Mouse (Mus musculus): ENCODE data around the gene Rnf220. TPM values are rescaled to one million over a fixed set of nuclear protein-coding genes. Genes with fewer than 3 reads are reported as not detected.
A peak's percentile ranks its signal among the peaks of the same experiment; 100 is the strongest.

Gene Rnf220
- polyA plus RNA-seq, 1 experiment from 2014 or later: 60.0 TPM

DNA sequence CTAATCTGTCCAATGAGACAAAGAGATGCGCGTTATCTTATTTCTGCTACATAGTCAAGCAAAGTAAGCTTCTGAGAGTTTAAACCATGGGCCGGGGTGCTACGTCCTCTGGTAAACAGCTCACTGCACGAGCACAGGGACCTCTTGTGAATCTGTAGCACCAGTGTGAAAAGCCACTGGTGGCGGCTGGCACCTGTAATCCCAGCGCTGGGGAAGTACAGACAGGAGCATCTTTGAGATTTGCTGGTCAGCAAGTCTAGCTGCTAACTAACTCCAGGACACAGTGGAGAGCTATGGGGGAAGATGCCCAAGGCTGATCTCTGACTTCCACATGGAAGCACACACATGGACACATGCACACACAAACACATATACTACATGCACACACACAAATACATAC is 28.9 kb downstream of the Rnf220 start:
- no peak overlapping the region for H3K4me2 ChIP-seq (replicated peaks)
- WGBS: 82% methylated on average over 7 of the region's 7 CpGs
- no peaks in the 10 kb centered on the region for H3K27me3 ChIP-seq (replicated peaks)
- no peak for ATAC-seq
- no peak overlapping the region for H3K9ac ChIP-seq
- no peak overlapping the region for H3K4me3 ChIP-seq (replicated peaks)
- H3K36me3 ChIP-seq: no peaks in the 10 kb centered on the region
- H3K9me3 ChIP-seq: no peaks in the 10 kb centered on the region
- H3K4me1 ChIP-seq (replicated peaks): no peaks in the 10 kb centered on the region
- H3K27ac ChIP-seq: no peak overlapping the region

GRCm38 (mm10) chr4:117449151-117449550 is 47.7 kb downstream of the Rnf220 start:
- Histone ChIP-seq H3K27ac (no peak overlapping the region), H3K4me1 (replicated peaks) (no peaks in the 10 kb centered on the region), H3K4me2 (replicated peaks) (no peak overlapping the region), H3K36me3 (no peaks in the 10 kb centered on the region), H3K9ac (no peak overlapping the region), H3K9me3 (no peaks in the 10 kb centered on the region), H3K4me3 (replicated peaks) (no peak overlapping the region), H3K27me3 (replicated peaks) (no peaks in the 10 kb centered on the region)
- 96% methylated on average over 1 of the region's 1 CpGs for WGBS
- ATAC-seq: no peak

DNA sequence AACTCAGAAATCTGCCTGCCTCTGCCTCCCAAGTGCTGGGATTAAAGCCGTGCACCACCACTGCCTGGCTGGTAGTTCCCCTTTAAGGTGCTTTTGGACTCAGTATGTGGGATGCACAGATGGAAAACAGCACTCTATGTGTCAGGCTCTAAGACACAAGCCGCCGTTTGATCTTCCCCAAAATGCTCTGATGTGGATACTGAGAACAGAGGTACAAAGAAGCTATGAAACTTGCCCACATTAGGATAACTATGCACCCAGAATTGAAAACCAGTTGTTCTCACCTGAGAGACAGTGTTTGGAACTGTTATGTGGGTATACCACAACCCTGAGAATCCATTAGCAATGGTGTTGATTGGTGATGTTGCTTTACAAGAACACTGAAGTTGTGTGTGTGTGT is 48.9 kb downstream of the Rnf220 start:
- WGBS: 90% methylated on average over 3 of the region's 3 CpGs
- H3K36me3 ChIP-seq: no peaks in the 10 kb centered on the region
- H3K4me1 ChIP-seq (replicated peaks): no peaks in the 10 kb centered on the region
- H3K4me3 ChIP-seq (replicated peaks): no peak overlapping the region
- H3K27me3 ChIP-seq (replicated peaks): no peaks in the 10 kb centered on the region
- H3K9me3 ChIP-seq: no peaks in the 10 kb centered on the region
- no peak overlapping the region for H3K9ac ChIP-seq
- no peak overlapping the region for H3K27ac ChIP-seq
- no peak for ATAC-seq
- H3K4me2 ChIP-seq (replicated peaks): no peak overlapping the region

DNA sequence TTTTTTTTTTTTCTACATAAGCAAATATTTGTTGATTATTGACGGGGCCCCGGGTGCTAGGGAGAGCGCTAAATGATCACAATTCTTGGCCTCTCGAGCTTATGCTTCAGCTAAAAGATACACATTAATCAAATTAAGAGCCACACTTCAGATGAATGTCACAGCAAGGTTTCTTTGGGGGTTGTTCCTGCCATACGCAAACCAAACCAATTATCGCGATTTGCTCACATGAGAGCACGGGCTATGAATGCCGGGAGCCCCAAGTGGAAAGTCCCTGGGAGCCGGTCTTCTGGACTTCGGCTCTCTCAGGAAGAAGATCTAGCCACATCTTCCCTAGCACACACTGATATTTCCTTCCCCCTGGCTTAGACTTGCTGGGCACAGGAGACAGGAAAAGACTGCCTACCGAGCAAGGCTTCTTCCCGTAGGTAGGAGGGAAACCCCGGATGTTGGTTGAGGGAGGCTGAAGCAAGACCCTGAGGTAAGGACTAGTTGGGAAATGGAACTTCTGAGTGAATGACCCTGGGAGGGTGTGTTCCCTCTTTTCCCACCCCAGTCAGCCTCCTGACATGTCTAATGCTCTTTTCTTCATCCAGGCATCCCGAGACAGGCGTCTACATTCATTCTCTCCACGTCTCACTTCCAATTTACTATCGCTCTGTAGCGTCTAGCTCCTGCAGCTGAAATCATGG is 51.2 kb downstream of the Rnf220 start:
- no peak for ATAC-seq
- no peaks in the 10 kb centered on the region for H3K9me3 ChIP-seq
- whole genome bisulfite sequencing: 81% methylated on average over 19 of the region's 19 CpGs

GRCm38 (mm10) chr4:117438919-117439318 is 57.9 kb downstream of the Rnf220 start:
- Histone ChIP-seq H3K9ac (no peak overlapping the region), H3K4me1 (replicated peaks) (0 out of 2 replicates have a peak, but pooled peaks cover 4% of the 10 kb centered on the region), H3K4me2 (replicated peaks) (no peak overlapping the region), H3K36me3 (no peaks in the 10 kb centered on the region), H3K4me3 (replicated peaks) (no peak overlapping the region), H3K9me3 (no peaks in the 10 kb centered on the region), H3K27me3 (replicated peaks) (no peaks in the 10 kb centered on the region; the same call in 1 of the 2 replicates), H3K27ac (no peak overlapping the region)
- 74% methylated on average over 3 of the region's 3 CpGs for WGBS
- ATAC-seq: no peak

More for the DNA sequence above, 51.2 kb downstream of the Rnf220 start:
- Histone ChIP-seq H3K4me2 (replicated peaks) (no peak overlapping the region), H3K9ac (no peak overlapping the region), H3K27me3 (replicated peaks) (no peaks in the 10 kb centered on the region), H3K36me3 (no peaks in the 10 kb centered on the region), H3K27ac (no peak overlapping the region), H3K4me3 (replicated peaks) (no peak overlapping the region), H3K4me1 (replicated peaks) (no peaks in the 10 kb centered on the region)

- Histone ChIP-seq H3K9me3 (no peaks in the 10 kb centered on the region), H3K9ac (no peak overlapping the region), H3K27ac (no peak overlapping the region), H3K36me3 (no peaks in the 10 kb centered on the region), H3K4me2 (replicated peaks) (no peak overlapping the region), H3K4me1 (replicated peaks) (0 out of 2 replicates have a peak, but pooled peaks cover 4% of the 10 kb centered on the region), H3K27me3 (replicated peaks) (no peaks in the 10 kb centered on the region; the same call in 1 of the 2 replicates), H3K4me3 (replicated peaks) (no peak overlapping the region)
- ATAC-seq: no peak
- 80% methylated on average over 14 of the region's 14 CpGs for WGBS
Observed at GRCm38 (mm10) chr4:117438064-117438463, 58.8 kb downstream of the Rnf220 start.

DNA sequence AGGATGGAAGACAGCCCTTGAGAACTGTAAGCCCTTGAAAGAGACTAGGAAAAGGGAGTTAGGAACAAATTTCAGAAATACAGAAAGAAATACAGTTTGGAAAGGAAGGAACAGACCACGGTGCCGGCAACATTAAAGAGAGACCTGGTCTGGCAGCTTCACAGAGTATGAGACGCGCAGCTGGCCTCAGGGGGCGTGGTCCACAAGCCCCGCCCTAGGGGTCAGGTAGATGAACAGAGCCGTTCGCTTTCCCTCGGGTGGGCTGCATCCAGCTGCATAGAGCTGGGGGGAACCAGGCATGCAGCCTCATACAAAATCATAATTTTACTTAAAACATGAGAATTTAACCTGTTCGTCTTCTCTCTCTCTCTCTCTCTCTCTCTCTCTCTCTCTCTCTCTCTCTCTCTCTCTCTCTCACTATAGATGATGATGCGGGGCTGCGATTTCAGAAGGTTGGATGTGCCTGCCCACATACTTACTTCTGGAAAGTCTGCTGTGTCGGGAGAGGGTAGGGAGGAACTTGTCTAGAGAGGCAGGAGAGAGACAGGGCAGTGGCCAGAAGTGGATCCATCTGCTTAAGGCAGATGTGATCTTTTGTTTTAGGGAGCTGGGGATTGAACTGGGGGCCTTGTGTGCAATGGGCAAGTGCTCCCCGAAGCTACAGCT is 59.7 kb downstream of the Rnf220 start:
- no peak overlapping the region for H3K27ac ChIP-seq
- no peaks in the 10 kb centered on the region; the same call in 1 of the 2 replicates for H3K27me3 ChIP-seq (replicated peaks)
- 20% methylated on average over 14 of the region's 14 CpGs for WGBS
- H3K4me1 ChIP-seq (replicated peaks): 0 out of 2 replicates have a peak, but pooled peaks cover 4% of the 10 kb centered on the region
- no peak overlapping the region for H3K4me2 ChIP-seq (replicated peaks)
- H3K9me3 ChIP-seq: no peaks in the 10 kb centered on the region
- ATAC-seq: no peak
- no peak overlapping the region for H3K4me3 ChIP-seq (replicated peaks)
- no peaks in the 10 kb centered on the region for H3K36me3 ChIP-seq
- no peak overlapping the region for H3K9ac ChIP-seq

GRCm38 (mm10) chr4:117434336-117434735 is 62.5 kb downstream of the Rnf220 start:
- 47% methylated on average over 8 of the region's 8 CpGs for WGBS
- no peaks in the 10 kb centered on the region for H3K36me3 ChIP-seq
- no peak overlapping the region for H3K4me3 ChIP-seq (replicated peaks)
- no peak overlapping the region for H3K27ac ChIP-seq
- H3K27me3 ChIP-seq (replicated peaks): peaks cover 7% of the 10 kb centered on the region; the same call in 1 of the 2 replicates
- H3K4me2 ChIP-seq (replicated peaks): no peak overlapping the region
- H3K4me1 ChIP-seq (replicated peaks): 0 out of 2 replicates have a peak, but pooled peaks cover 4% of the 10 kb centered on the region
- ATAC-seq: no peak
- no peaks in the 10 kb centered on the region for H3K9me3 ChIP-seq
- no peak overlapping the region for H3K9ac ChIP-seq

DNA sequence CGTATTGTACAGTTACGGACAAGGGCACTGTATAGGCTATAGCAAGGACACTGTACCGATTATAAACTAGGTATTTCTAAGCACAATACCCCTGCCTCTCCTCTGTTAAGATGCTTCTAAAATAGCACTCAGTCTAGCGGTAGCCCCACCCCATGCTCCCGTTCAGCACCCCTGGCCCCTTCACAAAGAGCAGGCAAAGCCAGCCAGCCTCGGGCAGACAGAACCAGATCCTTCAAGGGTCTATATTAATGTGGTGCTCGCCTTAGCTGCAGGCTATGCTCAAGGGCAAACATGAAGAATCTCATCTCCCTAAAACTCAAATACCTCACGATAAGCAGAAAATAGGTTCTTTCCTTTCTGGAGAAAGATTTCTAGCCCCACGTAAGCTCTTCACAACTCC is 67.2 kb downstream of the Rnf220 start:
- Histone ChIP-seq H3K9me3 (no peaks in the 10 kb centered on the region), H3K27me3 (replicated peaks) (0 out of 2 replicates have a peak, but pooled peaks cover 8% of the 10 kb centered on the region)
- 71% methylated on average over 9 of the region's 9 CpGs for WGBS

DNA sequence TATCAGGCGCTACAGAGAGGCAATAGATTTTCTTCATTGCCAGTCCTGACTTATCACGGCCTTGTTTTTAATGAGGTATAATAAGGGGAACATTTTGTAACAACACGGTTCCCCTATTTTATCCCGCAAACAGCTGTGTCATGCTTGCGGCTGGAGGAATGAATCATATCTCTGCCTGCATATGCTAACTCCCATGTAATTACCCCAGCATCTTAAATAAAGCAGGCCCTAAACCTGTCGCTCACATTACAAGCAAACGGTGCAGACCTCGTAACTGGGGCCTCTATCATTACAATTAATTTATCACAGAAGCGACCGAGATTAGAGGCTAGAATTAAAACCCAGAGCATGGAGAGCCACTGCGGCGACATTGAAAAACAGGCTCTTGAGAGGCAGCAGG is 69.3 kb downstream of the Rnf220 start:
- 0 out of 2 replicates have a peak, but pooled peaks cover 8% of the 10 kb centered on the region for H3K27me3 ChIP-seq (replicated peaks)
- no peaks in the 10 kb centered on the region for H3K9me3 ChIP-seq
- 31% methylated on average over 12 of the region's 12 CpGs for WGBS
- no peak overlapping the region for H3K4me3 ChIP-seq (replicated peaks)
- H3K36me3 ChIP-seq: no peaks in the 10 kb centered on the region
- no peaks in the 10 kb centered on the region for H3K4me1 ChIP-seq (replicated peaks)
- no peak overlapping the region for H3K9ac ChIP-seq
- no peak overlapping the region for H3K4me2 ChIP-seq (replicated peaks)
- H3K27ac ChIP-seq: no peak overlapping the region
- ATAC-seq: no peak

More for the DNA sequence above, 67.2 kb downstream of the Rnf220 start:
- Histone ChIP-seq H3K9ac (no peak overlapping the region), H3K4me2 (replicated peaks) (no peak overlapping the region), H3K4me3 (replicated peaks) (no peak overlapping the region), H3K27ac (no peak overlapping the region), H3K4me1 (replicated peaks) (no peaks in the 10 kb centered on the region), H3K36me3 (no peaks in the 10 kb centered on the region)
- no peak for ATAC-seq

GRCm38 (mm10) chr4:117421077-117421476 is 75.8 kb downstream of the Rnf220 start:
- Histone ChIP-seq H3K27ac (no peak overlapping the region), H3K4me2 (replicated peaks) (no peak overlapping the region), H3K4me3 (replicated peaks) (no peak overlapping the region), H3K9me3 (no peaks in the 10 kb centered on the region), H3K36me3 (no peaks in the 10 kb centered on the region), H3K27me3 (replicated peaks) (no peaks in the 10 kb centered on the region), H3K4me1 (replicated peaks) (no peaks in the 10 kb centered on the region), H3K9ac (no peak overlapping the region)
- no peak for ATAC-seq
- 91% methylated on average over 7 of the region's 7 CpGs for WGBS

DNA sequence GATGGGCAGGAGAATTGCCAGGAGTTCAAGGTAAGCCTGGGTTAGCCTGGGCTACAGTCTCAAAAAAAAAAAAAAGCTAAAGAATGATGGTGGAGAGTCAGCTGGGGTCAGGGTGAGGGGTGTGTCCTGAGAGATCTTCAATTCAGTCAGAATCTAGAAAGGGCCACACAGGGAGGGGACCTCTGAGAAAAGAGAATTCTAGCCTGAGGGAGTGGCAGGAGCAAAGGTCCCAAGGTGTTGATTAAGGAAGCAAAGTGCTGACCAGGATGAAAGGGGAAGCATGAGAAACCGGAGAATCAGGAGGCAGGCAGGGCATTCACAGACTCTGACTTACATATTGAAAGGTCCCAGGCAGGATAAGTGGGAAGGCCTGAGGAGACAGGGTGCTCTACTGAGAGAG is 80.0 kb downstream of the Rnf220 start:
- ATAC-seq: peak; percentile 88
- Histone ChIP-seq H3K27ac (no peak overlapping the region), H3K9me3 (no peaks in the 10 kb centered on the region), H3K4me2 (replicated peaks) (no peak overlapping the region), H3K4me1 (replicated peaks) (no peaks in the 10 kb centered on the region), H3K9ac (no peak overlapping the region), H3K36me3 (no peaks in the 10 kb centered on the region), H3K4me3 (replicated peaks) (no peak overlapping the region), H3K27me3 (replicated peaks) (no peaks in the 10 kb centered on the region)
- 29% methylated on average over 1 of the region's 1 CpGs for WGBS

DNA sequence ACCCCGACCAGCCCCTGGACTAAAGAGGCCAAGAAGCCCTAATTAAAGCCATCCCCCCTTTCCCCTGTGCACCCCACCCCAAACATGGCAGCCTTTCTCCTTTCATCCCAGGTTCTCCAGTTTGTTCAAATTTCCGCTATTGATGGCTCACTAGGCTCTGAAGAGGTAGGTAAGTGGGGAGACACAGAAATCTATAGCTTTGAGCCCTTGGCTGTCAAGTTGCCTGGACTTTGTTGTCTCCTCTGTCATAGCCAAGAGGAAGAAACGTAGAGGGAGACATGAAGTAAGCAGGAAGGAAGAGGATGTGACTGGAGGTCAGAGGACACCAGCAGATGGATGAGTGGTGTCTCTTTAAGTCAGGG is 86.8 kb downstream of the Rnf220 start:
- WGBS: 60% methylated on average over 3 of the region's 3 CpGs

More for the DNA sequence above, 86.8 kb downstream of the Rnf220 start:
- H3K27me3 ChIP-seq (replicated peaks): no peaks in the 10 kb centered on the region
- no peak overlapping the region for H3K4me2 ChIP-seq (replicated peaks)
- no peak overlapping the region for H3K9ac ChIP-seq
- no peaks in the 10 kb centered on the region for H3K9me3 ChIP-seq
- no peak for ATAC-seq
- H3K4me3 ChIP-seq (replicated peaks): no peak overlapping the region
- H3K4me1 ChIP-seq (replicated peaks): no peaks in the 10 kb centered on the region
- no peaks in the 10 kb centered on the region for H3K36me3 ChIP-seq
- no peak overlapping the region for H3K27ac ChIP-seq

Measured in intestine, embryonic 15.5 days (tissue).